Mouse (Mus musculus) thymus, adult 2 months (tissue): ENCODE data around the gene Dnaaf5. TPM values are rescaled to one million over a fixed set of nuclear protein-coding genes. Genes with fewer than 3 reads are reported as not detected.

Source experiments
- DNase-seq: peaks from one replicate; pipeline ENCODE4 v3.0.0; 2021
- H3K27ac ChIP-seq: fragments of 200-500 bp; 2 replicates; pipeline ENCODE4 v1.5.1; 2012; ENCODE audit warnings: low read length, control low read depth; ENCODE audit not compliant: control insufficient read depth, insufficient read depth
- H3K27me3 ChIP-seq: fragments of 200-500 bp; 2 replicates; pipeline ENCODE4 v1.6.1; 2012; ENCODE audit warnings: mild to moderate bottlenecking, low read length, moderate library complexity, mixed read lengths; ENCODE audit not compliant: control insufficient read depth, insufficient read depth
- H3K36me3 ChIP-seq: fragments of 200-500 bp; 2 replicates; pipeline ENCODE4 v1.6.1; 2012; ENCODE audit warnings: mild to moderate bottlenecking, low read length, moderate library complexity; ENCODE audit not compliant: control insufficient read depth, insufficient read depth
- H3K4me1 ChIP-seq: fragments of 200-500 bp; replicated peaks from 2 replicates; pipeline ENCODE4 v1.6.1; 2012; ENCODE audit warnings: low read length; ENCODE audit not compliant: control insufficient read depth, insufficient read depth
- H3K4me3 ChIP-seq: fragments of 200-500 bp; 2 replicates; pipeline ENCODE4 v1.5.1; 2012; ENCODE audit warnings: mild to moderate bottlenecking, low read length, control low read depth, moderate library complexity; ENCODE audit not compliant: control insufficient read depth, insufficient read depth
- CTCF ChIP-seq: fragments of 200-500 bp; IDR thresholded peaks from 2 replicates; pipeline ENCODE4 v1.5.1; 2012; ENCODE audit warnings: mild to moderate bottlenecking, control low read depth, low read length, moderate library complexity, borderline replicate concordance; ENCODE audit not compliant: control insufficient read depth, poor library complexity, insufficient read depth; ENCODE audit errors: extremely low read depth
- POLR2A ChIP-seq: fragments of 200-500 bp; IDR thresholded peaks from 2 replicates; pipeline ENCODE4 v1.6.1; 2012; ENCODE audit warnings: mild to moderate bottlenecking, low read length, control low read depth, moderate library complexity; ENCODE audit not compliant: control insufficient read depth, poor library complexity, insufficient read depth; ENCODE audit errors: extremely low read depth
- WGBS: fragments of 180-500 bp; shearing (Covaris S2); methylation state at CpG from one replicate; pipeline ENCODE4 v1.1.7; 2018; 5-methylcytosine and 5-hydroxymethylcytosine counted together
- polyA plus RNA-seq: library from polyadenylated mRNA; depleted of rRNA; stranded (reverse); fragments of >200 nt; gene quantifications from 2 replicates; pipeline ENCODE4 v1.2.3, GENCODE M21; 2012

The Dnaaf5 gene
- polyA plus RNA-seq, 1 experiment = 50.5 TPM

GRCm38 (mm10) chr5:139114876-139115275 lies 35.1 kb upstream of the Dnaaf5 start:
- H3K36me3 ChIP-seq = no peaks in the 10 kb centered on the region
- no peak overlapping the region for H3K27ac ChIP-seq
- H3K27me3 ChIP-seq = no peaks in the 10 kb centered on the region
- no peak for DNase-seq
- 38% methylated on average over 4 of the region's 4 CpGs for WGBS
- TF ChIP-seq CTCF = no peak
- TF ChIP-seq POLR2A = no peak
- peaks cover 7% of the 10 kb centered on the region for H3K4me1 ChIP-seq
- H3K4me3 ChIP-seq = no peak overlapping the region

- TF ChIP-seq POLR2A = no peak
- TF ChIP-seq CTCF = no peak
- DNase-seq = no peak
- WGBS = 96% methylated on average over 7 of the region's 7 CpGs
- no peaks in the 10 kb centered on the region for H3K27me3 ChIP-seq
- H3K4me3 ChIP-seq = no peak overlapping the region
- H3K36me3 ChIP-seq = no peaks in the 10 kb centered on the region
- H3K27ac ChIP-seq = no peak overlapping the region
- peaks cover 7% of the 10 kb centered on the region for H3K4me1 ChIP-seq
Observed at GRCm38 (mm10) chr5:139115507-139115906, 34.5 kb upstream of the Dnaaf5 start.

- H3K4me3 ChIP-seq = no peak overlapping the region
- no peaks in the 10 kb centered on the region for H3K27me3 ChIP-seq
- no peak for DNase-seq
- H3K4me1 ChIP-seq = no peaks in the 10 kb centered on the region; the same call in 1 of the 2 replicates
- H3K27ac ChIP-seq = no peak overlapping the region
- 73% methylated on average over 5 of the region's 5 CpGs for WGBS
- H3K36me3 ChIP-seq = no peaks in the 10 kb centered on the region
- no peak for TF ChIP-seq CTCF
- TF ChIP-seq POLR2A = no peak
Observed at GRCm38 (mm10) chr5:139118139-139118960, 31.7 kb upstream of the Dnaaf5 start.

GRCm38 (mm10) chr5:139118961-139119276 lies 31.1 kb upstream of the Dnaaf5 start:
- 64% methylated on average over 2 of the region's 2 CpGs for WGBS
- Histone ChIP-seq H3K27ac (no peak overlapping the region), H3K4me1 (no peaks in the 10 kb centered on the region; the same call in 1 of the 2 replicates), H3K36me3 (no peaks in the 10 kb centered on the region), H3K27me3 (no peaks in the 10 kb centered on the region), H3K4me3 (no peak overlapping the region)
- TF ChIP-seq CTCF (no peak), POLR2A (no peak)
- no peak for DNase-seq

GRCm38 (mm10) chr5:139125717-139126116 lies 24.3 kb upstream of the Dnaaf5 start:
- Histone ChIP-seq H3K27ac (no peak overlapping the region), H3K4me3 (no peak overlapping the region), H3K4me1 (no peaks in the 10 kb centered on the region), H3K36me3 (no peaks in the 10 kb centered on the region), H3K27me3 (peaks cover 6% of the 10 kb centered on the region; the same call in 1 of the 2 replicates)
- TF ChIP-seq POLR2A (no peak), CTCF (no peak)
- no peak for DNase-seq
- 100% methylated on average over 3 of the region's 3 CpGs for WGBS

- no peak for TF ChIP-seq CTCF
- TF ChIP-seq POLR2A = no peak
- Histone ChIP-seq H3K4me3 (no peak overlapping the region), H3K36me3 (no peaks in the 10 kb centered on the region), H3K27ac (no peak overlapping the region), H3K4me1 (no peaks in the 10 kb centered on the region), H3K27me3 (peaks cover 6% of the 10 kb centered on the region; the same call in 1 of the 2 replicates)
- 73% methylated on average over 12 of the region's 12 CpGs for WGBS
- no peak for DNase-seq
Observed at GRCm38 (mm10) chr5:139128476-139129065, 21.5 kb upstream of the Dnaaf5 start.

- 68% methylated on average over 12 of the region's 12 CpGs for WGBS
- Histone ChIP-seq H3K27me3 (peaks cover 6% of the 10 kb centered on the region; the same call in 1 of the 2 replicates), H3K4me1 (no peaks in the 10 kb centered on the region), H3K4me3 (no peak overlapping the region), H3K36me3 (no peaks in the 10 kb centered on the region), H3K27ac (no peak overlapping the region)
- TF ChIP-seq POLR2A (no peak), CTCF (no peak)
- no peak for DNase-seq
Observed at GRCm38 (mm10) chr5:139129078-139129477, 20.9 kb upstream of the Dnaaf5 start.
